Mouse (Mus musculus) intestine, postnatal 0 days (tissue): ENCODE results near the gene Polr3c. TPM values are rescaled to one million over a fixed set of nuclear protein-coding genes. Genes with fewer than 3 reads are reported as not detected.
A peak's percentile ranks its signal among the peaks of the same experiment; 100 is the strongest.

ENCODE experiments used
- ATAC-seq: fragments of 200-750 bp; cut with Nextera tagmentation; 2 replicates; pipeline ENCODE4 v1.8.0; 2017; ENCODE audit warnings: mild to moderate bottlenecking, moderate TSS enrichment, moderate library complexity
- H3K27ac ChIP-seq: fragments of 300-500 bp; sonication (generic); 2 replicates; pipeline ENCODE4 v1.5.1; 2014; ENCODE audit warnings: mild to moderate bottlenecking, low read depth, low read length, moderate library complexity
- H3K27me3 ChIP-seq: fragments of 300-500 bp; sonication (generic); replicated peaks from 2 replicates; pipeline ENCODE4 v1.6.1; 2014; ENCODE audit warnings: low read length, mixed read lengths; ENCODE audit not compliant: control insufficient read depth, insufficient read depth
- H3K36me3 ChIP-seq: fragments of 300-500 bp; sonication (generic); 2 replicates; pipeline ENCODE4 v1.6.1; 2014; ENCODE audit warnings: mild to moderate bottlenecking, moderate library complexity; ENCODE audit not compliant: control insufficient read depth, insufficient read depth
- H3K4me1 ChIP-seq: fragments of 300-500 bp; sonication (generic); replicated peaks from 2 replicates; pipeline ENCODE4 v1.6.1; 2014; ENCODE audit warnings: antibody characterized with exemption, low read length, mixed read lengths; ENCODE audit not compliant: control insufficient read depth, insufficient read depth
- H3K4me2 ChIP-seq: fragments of 300-500 bp; sonication (generic); replicated peaks from 2 replicates; pipeline ENCODE4 v1.6.1; 2014; ENCODE audit warnings: low read depth, mild to moderate bottlenecking, moderate library complexity
- H3K4me3 ChIP-seq: fragments of 300-500 bp; sonication (generic); 2 replicates; pipeline ENCODE4 v1.5.1; 2014; ENCODE audit warnings: low read depth, low read length
- H3K9ac ChIP-seq: fragments of 300-500 bp; sonication (generic); 2 replicates; pipeline ENCODE4 v1.6.1; 2014; ENCODE audit warnings: mild to moderate bottlenecking, low read depth, low read length
- H3K9me3 ChIP-seq: fragments of 300-500 bp; sonication (generic); 2 replicates; pipeline ENCODE4 v1.6.1; 2016; ENCODE audit warnings: mixed run types; ENCODE audit not compliant: control insufficient read depth
- CTCF ChIP-seq: sonication (generic); IDR thresholded peaks from 2 replicates; pipeline ENCODE4 v1.5.1; 2016; ENCODE audit warnings: low read depth, mild to moderate bottlenecking, control low read depth, antibody characterized with exemption, moderate library complexity
- whole genome bisulfite sequencing: fragments of 180-500 bp; shearing (Covaris S2); extraction: QIAGEN DNeasy Blood & Tissue Kit; methylation state at CpG from one replicate; pipeline ENCODE4 v1.1.7; 2014; 5-methylcytosine and 5-hydroxymethylcytosine counted together
- polyA plus RNA-seq: library from polyadenylated mRNA; unstranded; fragments of >200 nt; fragmentation: Nextera tagmentation; extraction: Ambion mirVana; gene quantifications from 2 replicates; pipeline ENCODE4 v1.2.1, GENCODE M21; 2015

Polr3c gene
- 19.7 and 20.5 TPM in 2 replicates for polyA plus RNA-seq

DNA sequence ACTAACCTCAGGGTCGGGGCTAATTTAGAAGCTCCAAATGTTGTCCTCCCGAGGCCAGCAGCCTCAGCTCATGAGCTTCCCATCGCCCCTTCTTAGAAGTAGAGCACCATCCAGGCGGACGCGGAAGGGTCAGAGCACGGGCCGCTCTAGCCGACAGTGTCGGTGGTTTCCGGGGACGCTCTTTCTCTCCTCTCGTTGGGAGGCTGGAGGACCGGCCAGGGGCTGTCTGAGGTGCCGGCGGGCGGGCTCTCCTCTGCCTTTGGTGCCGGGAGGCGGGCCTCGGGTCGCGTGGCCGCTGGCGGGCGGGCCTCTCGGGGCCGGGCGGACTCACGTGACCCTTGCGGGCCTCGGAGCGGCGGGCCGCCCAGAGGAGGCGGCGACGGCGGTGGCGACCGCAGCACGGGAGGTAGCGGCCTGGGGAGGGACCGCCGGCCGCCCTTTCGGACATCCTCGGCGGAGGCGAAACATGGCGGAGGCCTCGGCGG is at the start of gene Polr3c, which contains the start of gene Rnf115:
Gene Polr3c, minus strand, starts transcription at position 286 of the 485 bp plus-strand sequence.
Gene Rnf115, plus strand, starts transcription at position 322 of the 485 bp plus-strand sequence.
- H3K27me3 ChIP-seq: no peaks in the 10 kb centered on the region
- H3K9ac ChIP-seq: peak within 1 kb of the TSS; percentile 84
- no peaks in the 10 kb centered on the region for H3K9me3 ChIP-seq
- peak; percentile 96 for ATAC-seq
- TF ChIP-seq CTCF: no peak
- H3K4me3 ChIP-seq: peak within 1 kb of the TSS; percentile 96
- peaks cover 8% of the 10 kb centered on the region for H3K36me3 ChIP-seq
- peak within 1 kb of the TSS; percentile 87 for H3K27ac ChIP-seq
- H3K4me1 ChIP-seq: peaks cover 14% of the 10 kb centered on the region
- H3K4me2 ChIP-seq: peak within 1 kb of the TSS; percentile 78
- under 1% methylated on average over 40 of the region's 52 CpGs for WGBS

DNA sequence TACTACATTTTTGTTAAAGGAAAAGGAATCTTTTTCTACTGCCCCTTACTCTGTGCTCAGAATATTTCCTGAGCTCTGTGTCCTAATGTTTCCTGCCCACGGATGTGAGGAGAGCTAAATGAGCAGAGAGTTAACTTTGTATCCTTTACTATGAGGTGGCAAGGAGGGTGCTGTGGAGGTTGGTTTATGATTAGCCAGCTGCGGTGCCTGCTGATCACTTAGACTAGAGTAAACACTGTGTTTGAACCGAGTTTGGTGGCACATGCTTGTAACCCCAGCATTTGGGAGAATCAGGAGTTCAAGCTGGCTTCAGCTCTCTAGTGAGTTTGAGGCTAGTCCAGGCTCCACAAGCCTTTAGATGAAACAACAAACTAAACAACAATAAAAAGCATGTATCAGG is 49.7 kb upstream of the Polr3c start:
- Histone ChIP-seq H3K9ac (no peak overlapping the region), H3K4me3 (no peak overlapping the region), H3K27me3 (no peaks in the 10 kb centered on the region), H3K9me3 (no peaks in the 10 kb centered on the region), H3K36me3 (no peaks in the 10 kb centered on the region), H3K4me2 (no peak overlapping the region), H3K27ac (no peak overlapping the region; the same call in 1 of the 2 replicates), H3K4me1 (no peaks in the 10 kb centered on the region)
- 24% methylated on average over 3 of the region's 3 CpGs for WGBS
- TF ChIP-seq CTCF: no peak
- no peak for ATAC-seq

DNA sequence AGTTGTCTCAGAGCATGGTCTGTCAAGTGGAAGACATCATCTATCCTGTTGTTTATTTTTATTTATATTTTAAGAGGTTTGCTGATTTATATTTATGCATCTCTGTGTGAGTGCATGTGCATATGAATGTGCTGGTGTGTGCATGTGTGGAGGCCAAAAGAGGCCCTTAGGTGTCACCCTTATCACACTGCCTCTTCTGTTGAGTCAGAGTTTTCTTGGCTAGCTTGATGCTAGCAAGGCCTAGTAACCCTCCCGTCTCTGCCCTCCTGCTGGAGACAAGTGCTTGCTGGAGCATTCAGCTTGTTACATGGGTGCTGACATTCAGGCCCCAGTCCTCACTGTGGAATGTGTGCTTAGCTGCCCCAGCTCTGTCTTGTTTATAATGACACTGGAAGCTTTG is 45.5 kb upstream of the Polr3c start:
- H3K9ac ChIP-seq: no peak overlapping the region
- no peak for ATAC-seq
- H3K4me3 ChIP-seq: no peak overlapping the region
- 30% methylated on average over 1 of the region's 1 CpGs for WGBS
- no peaks in the 10 kb centered on the region for H3K9me3 ChIP-seq
- H3K27ac ChIP-seq: no peak overlapping the region
- H3K36me3 ChIP-seq: peaks cover 3% of the 10 kb centered on the region; the same call in 1 of the 2 replicates
- H3K27me3 ChIP-seq: no peaks in the 10 kb centered on the region
- peak; percentile 50 for TF ChIP-seq CTCF
- no peak overlapping the region for H3K4me2 ChIP-seq
- no peaks in the 10 kb centered on the region for H3K4me1 ChIP-seq

DNA sequence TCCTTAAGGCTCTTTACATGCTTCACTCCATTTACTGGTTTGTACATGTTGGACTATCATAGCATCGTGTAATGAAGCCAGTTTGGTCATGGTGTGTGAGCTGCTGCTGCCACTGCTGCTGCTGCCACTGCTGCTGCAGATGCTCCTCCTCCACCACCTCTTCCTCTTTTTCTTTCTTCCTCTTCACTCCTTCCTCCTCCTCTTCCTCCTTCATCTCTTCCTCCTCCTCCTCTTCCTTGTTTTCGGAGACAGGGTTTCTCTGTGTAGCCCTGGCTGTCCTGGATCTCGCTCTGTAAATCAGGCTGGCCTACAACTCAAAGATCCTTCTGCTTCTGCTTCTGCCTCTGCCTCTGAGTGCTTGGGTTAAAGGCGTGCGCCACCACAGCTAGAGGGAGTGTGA is 42.5 kb upstream of the Polr3c start:
- Histone ChIP-seq H3K36me3 (peaks cover 3% of the 10 kb centered on the region; the same call in 1 of the 2 replicates), H3K4me2 (no peak overlapping the region), H3K9ac (no peak overlapping the region), H3K27me3 (no peaks in the 10 kb centered on the region), H3K27ac (no peak overlapping the region), H3K9me3 (no peaks in the 10 kb centered on the region), H3K4me3 (no peak overlapping the region), H3K4me1 (no peaks in the 10 kb centered on the region)
- TF ChIP-seq CTCF: no peak
- WGBS: 86% methylated on average over 5 of the region's 5 CpGs
- ATAC-seq: no peak

DNA sequence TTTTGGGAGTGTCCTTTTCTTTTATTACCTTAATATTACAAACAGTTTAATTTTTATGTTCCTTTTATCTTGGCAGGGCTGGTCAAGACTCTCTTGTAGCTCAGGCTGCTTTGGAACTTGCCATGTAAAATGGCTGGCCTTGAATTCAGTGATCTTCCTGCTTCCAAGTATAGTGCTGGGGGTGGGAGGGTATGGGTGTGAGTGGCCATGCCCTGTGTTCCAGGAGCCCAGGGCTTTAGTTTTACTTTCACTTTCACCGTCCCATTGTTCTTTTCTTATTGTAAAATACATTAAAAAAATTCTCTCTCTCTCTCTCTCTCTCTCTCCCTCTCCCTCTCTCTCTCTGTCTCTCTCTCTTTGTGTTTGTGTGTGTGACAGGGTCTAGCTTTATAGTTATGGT is 37.1 kb upstream of the Polr3c start:
- WGBS: 44% methylated on average over 1 of the region's 1 CpGs
- Histone ChIP-seq H3K36me3 (no peaks in the 10 kb centered on the region), H3K27me3 (no peaks in the 10 kb centered on the region), H3K27ac (no peak overlapping the region), H3K9me3 (no peaks in the 10 kb centered on the region), H3K4me2 (no peak overlapping the region), H3K4me1 (no peaks in the 10 kb centered on the region), H3K4me3 (no peak overlapping the region), H3K9ac (no peak overlapping the region)
- no peak for TF ChIP-seq CTCF
- ATAC-seq: peak; percentile 49; the same call in 1 of the 2 replicates

DNA sequence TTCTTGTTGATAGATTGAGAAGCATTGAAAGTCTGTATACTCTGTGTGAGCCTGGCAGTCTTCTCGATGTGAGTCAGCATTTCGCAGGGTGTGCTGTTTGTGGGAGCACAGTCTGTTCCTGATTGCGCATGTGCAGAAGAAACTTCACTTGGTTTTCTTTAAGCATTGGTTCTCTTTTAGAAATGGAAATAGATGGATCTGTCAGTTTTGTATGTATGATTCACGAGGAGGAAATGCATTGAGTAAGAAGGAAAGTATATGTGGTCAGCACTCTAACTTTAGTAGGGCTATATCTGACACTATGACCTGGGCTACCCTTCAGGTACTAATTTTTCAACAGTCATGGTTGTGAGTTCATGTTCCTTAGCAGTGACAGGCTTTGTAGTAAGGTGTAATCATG is 32.3 kb upstream of the Polr3c start:
- WGBS: 85% methylated on average over 4 of the region's 4 CpGs
- no peak for TF ChIP-seq CTCF
- ATAC-seq: no peak

DNA sequence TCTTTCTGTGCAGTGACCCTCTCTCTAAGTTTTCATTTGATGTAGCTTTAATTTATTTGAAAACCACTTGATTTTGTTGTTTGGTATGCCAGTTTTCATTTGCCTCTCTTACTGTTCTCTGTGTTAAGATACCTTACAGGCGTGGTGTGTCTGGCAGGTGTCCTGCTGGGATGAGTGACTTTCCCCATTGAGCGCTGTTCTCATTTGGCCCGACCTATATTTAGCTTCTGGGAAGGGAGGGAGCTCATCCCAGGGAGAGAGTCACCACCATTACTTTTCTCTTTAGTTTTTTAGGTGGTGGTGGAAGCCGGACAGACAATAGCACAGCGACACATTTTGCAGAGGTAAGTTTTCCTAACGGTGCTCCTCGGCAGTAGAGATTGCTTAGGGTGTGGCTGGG is 30.3 kb upstream of the Polr3c start:
- Histone ChIP-seq H3K9me3 (no peaks in the 10 kb centered on the region), H3K27me3 (no peaks in the 10 kb centered on the region), H3K36me3 (no peaks in the 10 kb centered on the region), H3K27ac (no peak overlapping the region), H3K4me3 (no peak overlapping the region), H3K4me2 (no peak overlapping the region), H3K4me1 (no peaks in the 10 kb centered on the region), H3K9ac (no peak overlapping the region)
- 64% methylated on average over 7 of the region's 7 CpGs for WGBS
- ATAC-seq: no peak
- no peak for TF ChIP-seq CTCF

More for the DNA sequence above, 32.3 kb upstream of the Polr3c start:
- H3K27me3 ChIP-seq: no peaks in the 10 kb centered on the region
- H3K9me3 ChIP-seq: no peaks in the 10 kb centered on the region
- no peak overlapping the region for H3K9ac ChIP-seq
- no peak overlapping the region for H3K4me3 ChIP-seq
- H3K4me1 ChIP-seq: no peaks in the 10 kb centered on the region
- H3K36me3 ChIP-seq: no peaks in the 10 kb centered on the region
- no peak overlapping the region for H3K4me2 ChIP-seq
- H3K27ac ChIP-seq: no peak overlapping the region
